Mouse (Mus musculus): Measurements from ENCODE around the gene Pdzrn3. TPM values are rescaled to one million over a fixed set of nuclear protein-coding genes. Genes with fewer than 3 reads are reported as not detected.

Pdzrn3 gene
- total RNA-seq, 2 experiments from 2014 or later = 7.1 to 8.4 TPM

DNA sequence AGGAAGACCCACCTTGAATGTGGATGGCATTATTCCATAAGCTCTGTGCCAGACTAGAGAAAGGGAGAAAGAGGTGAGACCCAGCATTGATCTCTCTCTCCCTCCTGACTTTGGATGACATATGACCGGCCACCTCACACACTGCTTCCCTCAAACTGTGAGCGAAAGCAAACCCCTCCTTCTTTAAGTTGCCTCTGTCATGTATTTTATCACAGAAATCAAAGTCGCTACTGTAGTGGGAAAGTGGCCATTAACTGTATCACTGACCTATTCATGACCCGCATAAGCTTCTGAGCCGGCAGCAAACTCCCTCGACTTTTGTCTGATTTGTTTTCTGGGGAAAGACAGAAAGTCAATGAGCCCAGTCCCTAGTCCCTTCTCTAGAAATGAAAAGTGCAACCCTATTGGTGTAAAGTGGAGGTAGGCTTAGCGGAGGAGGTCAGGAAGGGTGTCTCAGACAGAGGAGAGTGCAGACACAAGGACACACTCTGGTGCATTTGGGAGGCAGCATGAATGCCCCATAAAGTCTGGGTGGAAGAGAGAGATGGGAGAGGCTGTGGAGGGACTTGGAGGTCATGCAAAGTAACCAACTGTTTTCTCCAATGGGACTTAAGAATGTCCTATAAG, 134.4 kb downstream of the Pdzrn3 start:
- no peak for TF ChIP-seq CTCF (conservative IDR thresholded peaks at IDR 0.05)
- no peak for DNase-seq (ENCODE audit: low spot score in 2 of 2)
- Histone ChIP-seq H3K27ac (no peak overlapping the region), H3K4me3 (no peak overlapping the region)

GRCm38 (mm10) chr6:101236641-101237246, 141.0 kb downstream of the Pdzrn3 start:
- no peak for DNase-seq (ENCODE audit: low spot score in 2 of 2)
- H3K27ac ChIP-seq = no peak overlapping the region
- H3K4me3 ChIP-seq = no peak overlapping the region
- TF ChIP-seq CTCF (conservative IDR thresholded peaks at IDR 0.05) = no peak

GRCm38 (mm10) chr6:101236230-101236629, 141.5 kb downstream of the Pdzrn3 start:
- no peak overlapping the region for H3K27ac ChIP-seq
- H3K4me3 ChIP-seq = no peak overlapping the region
- no peak for TF ChIP-seq CTCF (conservative IDR thresholded peaks at IDR 0.05)
- no peak for DNase-seq (ENCODE audit: low spot score in 2 of 2)

- Histone ChIP-seq H3K4me3 (no peak overlapping the region), H3K27ac (no peak overlapping the region)
- DNase-seq (ENCODE audit: low spot score in 2 of 2) = no peak
- TF ChIP-seq CTCF (conservative IDR thresholded peaks at IDR 0.05) = no peak
Observed at GRCm38 (mm10) chr6:101234349-101234748, 143.3 kb downstream of the Pdzrn3 start.

GRCm38 (mm10) chr6:101233680-101234079, 144.0 kb downstream of the Pdzrn3 start:
- no peak for TF ChIP-seq CTCF (conservative IDR thresholded peaks at IDR 0.05)
- H3K27ac ChIP-seq = no peak overlapping the region
- no peak overlapping the region for H3K4me3 ChIP-seq
- DNase-seq (ENCODE audit: low spot score in 2 of 2) = peak in 1 of 2 experiments; percentile 27

- H3K27ac ChIP-seq = no peak overlapping the region
- no peak for TF ChIP-seq CTCF (conservative IDR thresholded peaks at IDR 0.05)
- H3K4me3 ChIP-seq = no peak overlapping the region
- no peak for DNase-seq (ENCODE audit: low spot score in 2 of 2)
Observed at GRCm38 (mm10) chr6:101227294-101227855, 150.3 kb downstream of the Pdzrn3 start.

GRCm38 (mm10) chr6:101220307-101220706, 157.4 kb downstream of the Pdzrn3 start:
- no peak for DNase-seq (ENCODE audit: low spot score in 2 of 2)
- Histone ChIP-seq H3K4me3 (no peak overlapping the region), H3K27ac (no peak overlapping the region)
- TF ChIP-seq CTCF (conservative IDR thresholded peaks at IDR 0.05) = peak; percentile 75

GRCm38 (mm10) chr6:101219004-101219403, 158.7 kb downstream of the Pdzrn3 start:
- no peak for DNase-seq (ENCODE audit: low spot score in 2 of 2)
- TF ChIP-seq CTCF (conservative IDR thresholded peaks at IDR 0.05) = no peak
- no peak overlapping the region for H3K27ac ChIP-seq
- no peak overlapping the region for H3K4me3 ChIP-seq

GRCm38 (mm10) chr6:101218197-101218596, 159.5 kb downstream of the Pdzrn3 start:
- TF ChIP-seq CTCF (conservative IDR thresholded peaks at IDR 0.05) = no peak

GRCm38 (mm10) chr6:101217756-101218155, 159.9 kb downstream of the Pdzrn3 start:
- Histone ChIP-seq H3K4me3 (no peak overlapping the region), H3K27ac (no peak overlapping the region)
- TF ChIP-seq CTCF (conservative IDR thresholded peaks at IDR 0.05) = no peak
- no peak for DNase-seq (ENCODE audit: low spot score in 2 of 2)

More at GRCm38 (mm10) chr6:101218197-101218596, 159.5 kb downstream of the Pdzrn3 start:
- no peak overlapping the region for H3K4me3 ChIP-seq
- no peak for DNase-seq (ENCODE audit: low spot score in 2 of 2)
- H3K27ac ChIP-seq = no peak overlapping the region

GRCm38 (mm10) chr6:101215436-101215791, 162.3 kb downstream of the Pdzrn3 start:
- Histone ChIP-seq H3K27ac (no peak overlapping the region), H3K4me3 (no peak overlapping the region)
- peak in 1 of 2 experiments; percentile 49 for DNase-seq (ENCODE audit: low spot score in 2 of 2)
- TF ChIP-seq CTCF (conservative IDR thresholded peaks at IDR 0.05) = no peak

- no peak overlapping the region for H3K4me3 ChIP-seq
- no peak for TF ChIP-seq CTCF (conservative IDR thresholded peaks at IDR 0.05)
- no peak overlapping the region for H3K27ac ChIP-seq
- DNase-seq (ENCODE audit: low spot score in 2 of 2) = no peak
Observed at GRCm38 (mm10) chr6:101214734-101215435, 162.8 kb downstream of the Pdzrn3 start.

DNA sequence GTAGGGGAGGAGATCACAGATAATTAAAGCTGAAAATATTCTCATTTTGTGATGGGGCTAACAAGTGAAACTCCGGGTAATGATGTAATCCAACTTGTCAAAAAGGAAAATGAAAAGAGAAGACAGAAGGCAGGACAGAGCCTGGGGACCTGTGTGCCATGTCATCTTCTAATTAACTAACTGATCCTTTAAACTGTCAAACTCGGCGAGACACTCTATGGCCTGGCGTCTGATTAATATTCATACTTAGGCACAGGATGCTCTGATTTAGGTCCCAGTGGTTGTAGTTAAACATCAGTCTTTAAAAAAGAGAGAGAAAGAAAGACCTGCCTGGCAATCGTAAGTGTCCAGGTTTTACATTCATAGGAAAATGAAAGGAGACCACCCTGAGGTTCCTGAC, 164.6 kb downstream of the Pdzrn3 start:
- TF ChIP-seq CTCF (conservative IDR thresholded peaks at IDR 0.05) = no peak
- no peak for DNase-seq (ENCODE audit: low spot score in 2 of 2)

More for the DNA sequence above, 164.6 kb downstream of the Pdzrn3 start:
- Histone ChIP-seq H3K4me3 (no peak overlapping the region), H3K27ac (no peak overlapping the region)
